In the genomic region with DNA sequence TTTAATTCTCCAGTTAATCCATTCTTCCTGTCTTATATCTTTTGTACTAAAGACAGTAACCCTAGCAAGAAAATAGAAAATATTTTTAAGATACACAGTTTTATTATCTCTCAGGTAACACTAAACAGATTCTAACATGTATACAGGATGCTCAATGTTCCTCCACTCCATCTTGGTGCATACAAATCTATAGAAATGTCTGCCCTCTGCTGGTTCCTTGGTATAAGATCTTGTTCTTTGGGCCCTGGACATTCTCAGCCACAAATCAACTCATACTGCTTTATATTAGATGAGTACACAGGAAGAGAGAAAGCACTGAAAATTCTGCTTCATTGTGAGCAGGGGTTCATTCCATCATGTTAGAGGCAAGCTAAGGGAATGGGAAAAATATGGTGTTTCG, we compare ENCODE assay signal across 11 mouse cellular contexts.
DNase-seq lines count a peak whose midpoint lies in the region; ATAC-seq and TF ChIP-seq lines count a peak whose summit lies in the region.
"Had no signal": no experiment of that assay in that cellular context is flagged by ENCODE, and none has a peak within 500 bp of the region (broad histone marks: within the 10 kb centered on the region; RNA-seq: fewer than 3 reads in every experiment).

No protein-coding gene starts in this region.

- DNase-seq in heart, postnatal 0 days (ENCODE audit: low spot score), result no peak
- no peak for DNase-seq in neural tube, embryonic 10.5 days (ENCODE audit: extremely low spot score, low spot score)
- DNase-seq in forelimb bud, embryonic 11.5 days (ENCODE audit: low read depth, low spot score), result peak; percentile 20
- no peak for DNase-seq in urinary bladder, postnatal 36 days (ENCODE audit: low spot score in 2 of 2)
- DNase-seq in cerebellum, postnatal 25 days, result no peak
- no peak for DNase-seq in layer of hippocampus, adult 9-11 months
- DNase-seq: adrenal gland, adult 8-10 months; cerebellum, postnatal 36 days had no signal

- no peaks in the 10 kb centered on the region for H3K36me3 ChIP-seq in heart, postnatal 0 days (replicated peaks; ENCODE audit: control insufficient read depth, insufficient read depth, low read length)
- no peaks in the 10 kb centered on the region for H3K36me3 ChIP-seq in heart, embryonic 11.5 days (ENCODE audit: control insufficient read depth, insufficient read depth, low read length)
- no peaks in the 10 kb centered on the region for H3K36me3 ChIP-seq in neural tube, embryonic 13.5 days
- H3K36me3 ChIP-seq: liver, embryonic 12.5 days had no signal

- H3K4me1 ChIP-seq in heart, postnatal 0 days (ENCODE audit: control insufficient read depth, insufficient read depth), result no peaks in the 10 kb centered on the region
- H3K4me1 ChIP-seq in heart, embryonic 11.5 days (ENCODE audit: control insufficient read depth, insufficient read depth, low read length), result no peaks in the 10 kb centered on the region
- no peaks in the 10 kb centered on the region for H3K4me1 ChIP-seq in neural tube, embryonic 13.5 days (replicated peaks)
- H3K4me1 ChIP-seq: liver, embryonic 12.5 days had no signal

- no peak overlapping the region for H3K4me3 ChIP-seq in heart, postnatal 0 days (ENCODE audit: low read depth, low read length)
- no peak overlapping the region for H3K4me3 ChIP-seq in heart, embryonic 11.5 days (ENCODE audit: low read depth, low read length)
- no peak overlapping the region for H3K4me3 ChIP-seq in neural tube, embryonic 13.5 days
- H3K4me3 ChIP-seq: liver, embryonic 12.5 days had no signal

- H3K9me3 ChIP-seq in heart, postnatal 0 days (replicated peaks; ENCODE audit: control insufficient read depth, low read length), result no peaks in the 10 kb centered on the region
- H3K9me3 ChIP-seq in heart, embryonic 11.5 days (replicated peaks; ENCODE audit: control insufficient read depth, low read length), result no peaks in the 10 kb centered on the region
- no peaks in the 10 kb centered on the region for H3K9me3 ChIP-seq in neural tube, embryonic 13.5 days
- H3K9me3 ChIP-seq: liver, embryonic 12.5 days had no signal

- TF ChIP-seq EP300 in heart, postnatal 0 days (IDR thresholded peaks at IDR 0.05; ENCODE audit: low read depth), result no peak

- WGBS in heart, postnatal 0 days, result 67% methylated on average over 1 of the region's 1 CpGs
- 60% methylated on average over 1 of the region's 1 CpGs for WGBS in heart, embryonic 11.5 days (ENCODE audit: insufficient replicate concordance)
- WGBS in neural tube, embryonic 13.5 days, result 76% methylated on average over 1 of the region's 1 CpGs

- no peak overlapping the region for H3K9ac ChIP-seq in heart, postnatal 0 days (replicated peaks; ENCODE audit: low read depth, low read length)
- H3K9ac ChIP-seq in heart, embryonic 11.5 days (ENCODE audit: low read depth, low read length), result no peak overlapping the region
- H3K9ac ChIP-seq in neural tube, embryonic 13.5 days, result no peak overlapping the region
- H3K9ac ChIP-seq: liver, embryonic 12.5 days had no signal

- no peak for ATAC-seq in heart, postnatal 0 days (ENCODE audit: insufficient read depth, low read depth)
- ATAC-seq in heart, embryonic 11.5 days (replicated peaks; ENCODE audit: insufficient number of reproducible peaks, low FRiP score, low TSS enrichment), result no peak; the same call in 1 of the 2 replicates
- ATAC-seq in neural tube, embryonic 13.5 days (ENCODE audit: low read depth), result peak; percentile 27; the same call in 1 of the 2 replicates
- ATAC-seq: liver, embryonic 12.5 days had no signal

- no peak overlapping the region for H3K4me2 ChIP-seq in heart, postnatal 0 days (ENCODE audit: low read depth, low read length)
- H3K4me2 ChIP-seq in heart, embryonic 11.5 days, result no peak overlapping the region
- H3K4me2 ChIP-seq in neural tube, embryonic 13.5 days, result no peak overlapping the region
- H3K4me2 ChIP-seq: liver, embryonic 12.5 days had no signal

- H3K27ac ChIP-seq in heart, postnatal 0 days (ENCODE audit: low read depth), result no peak overlapping the region
- H3K27ac ChIP-seq in heart, embryonic 11.5 days (ENCODE audit: low read depth, low read length), result no peak overlapping the region
- H3K27ac ChIP-seq in neural tube, embryonic 13.5 days (replicated peaks), result no peak overlapping the region
- H3K27ac ChIP-seq: liver, embryonic 12.5 days had no signal

- peak; percentile 13 for TF ChIP-seq CTCF in heart, postnatal 0 days (IDR thresholded peaks at IDR 0.05; ENCODE audit: low read depth)

- H3K27me3 ChIP-seq in heart, postnatal 0 days (ENCODE audit: control insufficient read depth, insufficient read depth, low read length), result no peaks in the 10 kb centered on the region
- no peaks in the 10 kb centered on the region for H3K27me3 ChIP-seq in heart, embryonic 11.5 days (ENCODE audit: control insufficient read depth, insufficient read depth, low read length)
- no peaks in the 10 kb centered on the region for H3K27me3 ChIP-seq in neural tube, embryonic 13.5 days
- H3K27me3 ChIP-seq: liver, embryonic 12.5 days had no signal
